Mouse (Mus musculus) liver, embryonic 13.5 days (tissue): ENCODE data around the gene Slc19a3. TPM values are rescaled to one million over a fixed set of nuclear protein-coding genes. Genes with fewer than 3 reads are reported as not detected.
"Not testable (repeated sequence)": the region's sequence is repeated elsewhere in the genome, so short reads cannot be mapped to it uniquely, and the experiment has no call there.

Experiments
- ATAC-seq: fragments of 200-750 bp; cut with Nextera tagmentation; 2 replicates; pipeline ENCODE4 v1.8.0; 2017; ENCODE audit warnings: low read depth, mild to moderate bottlenecking, moderate number of reproducible peaks, moderate library complexity
- DNase-seq: peaks from one replicate; pipeline ENCODE4 v3.0.0; 2022
- H3K27ac ChIP-seq: fragments of 300-500 bp; sonication (generic); 2 replicates; pipeline ENCODE4 v1.5.1; 2015; ENCODE audit warnings: moderate library complexity, mild to moderate bottlenecking, inconsistent platforms
- H3K27me3 ChIP-seq: fragments of 300-500 bp; sonication (generic); 2 replicates; pipeline ENCODE4 v1.6.1; 2015; ENCODE audit warnings: mild to moderate bottlenecking, inconsistent platforms
- H3K36me3 ChIP-seq: fragments of 300-500 bp; sonication (generic); 2 replicates; pipeline ENCODE4 v1.6.1; 2015; ENCODE audit warnings: mild to moderate bottlenecking, inconsistent platforms
- H3K4me1 ChIP-seq: fragments of 300-500 bp; sonication (generic); replicated peaks from 2 replicates; pipeline ENCODE4 v1.6.1; 2015; ENCODE audit warnings: inconsistent platforms
- H3K4me2 ChIP-seq: fragments of 300-500 bp; sonication (generic); 2 replicates; pipeline ENCODE4 v1.6.1; 2015; ENCODE audit warnings: inconsistent platforms, mild to moderate bottlenecking, moderate library complexity
- H3K4me3 ChIP-seq: fragments of 300-500 bp; sonication (generic); replicated peaks from 2 replicates; pipeline ENCODE4 v1.5.1; 2015; ENCODE audit warnings: mild to moderate bottlenecking, inconsistent platforms
- H3K9ac ChIP-seq: fragments of 300-500 bp; sonication (generic); 2 replicates; pipeline ENCODE4 v1.6.1; 2015; ENCODE audit warnings: mild to moderate bottlenecking, inconsistent platforms
- H3K9me3 ChIP-seq: fragments of 300-500 bp; sonication (generic); replicated peaks from 2 replicates; pipeline ENCODE4 v1.6.1; 2016; ENCODE audit warnings: inconsistent platforms
- WGBS: fragments of 180-500 bp; shearing (Covaris S2); methylation state at CpG from one replicate; pipeline ENCODE4 v1.1.7; 2015; ENCODE audit not compliant: insufficient replicate concordance; 5-methylcytosine and 5-hydroxymethylcytosine counted together
- polyA plus RNA-seq: library from polyadenylated mRNA; unstranded; fragments of >200 nt; fragmentation: Nextera tagmentation; extraction: Ambion mirVana; gene quantifications from 2 replicates; pipeline ENCODE4 v1.2.1, GENCODE M21; 2015

The Slc19a3 gene
- polyA plus RNA-seq, 1 experiment from 2014 or later, result 0.06 TPM

DNA sequence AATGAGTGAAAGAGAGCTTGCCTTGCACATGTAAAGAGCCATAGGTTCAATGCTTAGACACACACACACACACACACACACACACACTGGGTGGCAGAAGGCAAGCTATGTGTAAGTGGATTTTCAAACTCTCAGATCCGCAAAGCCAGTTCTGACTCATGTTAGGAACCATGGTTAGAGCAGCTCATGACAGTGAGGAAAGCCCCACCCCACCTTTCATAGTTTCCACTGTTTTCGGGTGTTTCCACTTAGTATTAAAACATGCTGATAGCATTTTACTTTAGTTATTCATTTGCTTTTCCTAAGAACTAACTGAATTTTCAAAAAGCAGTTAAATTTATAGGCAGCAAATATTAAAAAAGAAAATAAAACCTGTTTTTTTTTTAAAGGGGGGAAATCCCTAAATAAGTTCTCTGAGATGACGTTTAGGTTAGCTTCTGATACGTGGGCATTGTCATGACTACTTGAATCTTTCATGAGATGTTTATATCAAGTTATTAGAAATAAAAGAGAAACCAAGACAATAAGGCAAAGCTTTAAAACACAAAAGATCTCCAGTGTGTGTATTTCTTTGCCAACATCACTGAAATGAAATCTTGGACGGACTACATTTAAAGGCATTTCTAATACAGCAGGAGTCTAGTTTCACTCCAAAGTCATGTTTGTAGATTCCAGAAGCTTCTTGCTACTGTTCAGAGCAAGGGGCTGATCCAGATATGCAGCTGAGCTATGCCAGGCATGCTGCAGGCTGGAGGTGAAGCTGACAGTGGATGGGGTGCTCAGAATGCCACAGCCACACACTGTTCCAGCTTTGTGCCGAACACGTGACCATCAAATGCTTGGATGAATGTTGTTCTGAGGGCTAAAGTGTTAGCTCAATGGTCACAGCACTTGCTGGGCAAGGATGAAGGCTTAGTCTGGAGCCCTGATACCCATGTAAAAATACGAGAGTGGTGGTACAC is 31.7 kb downstream of the Slc19a3 start:
- Histone ChIP-seq H3K27me3 (no peaks in the 10 kb centered on the region), H3K36me3 (no peaks in the 10 kb centered on the region), H3K4me1 (no peaks in the 10 kb centered on the region), H3K9ac (no peak overlapping the region), H3K4me2 (no peak overlapping the region), H3K27ac (no peak overlapping the region), H3K4me3 (no peak overlapping the region), H3K9me3 (no peaks in the 10 kb centered on the region)
- ATAC-seq (no peak), DNase-seq (no peak)
- 63% methylated on average over 8 of the region's 8 CpGs for WGBS

DNA sequence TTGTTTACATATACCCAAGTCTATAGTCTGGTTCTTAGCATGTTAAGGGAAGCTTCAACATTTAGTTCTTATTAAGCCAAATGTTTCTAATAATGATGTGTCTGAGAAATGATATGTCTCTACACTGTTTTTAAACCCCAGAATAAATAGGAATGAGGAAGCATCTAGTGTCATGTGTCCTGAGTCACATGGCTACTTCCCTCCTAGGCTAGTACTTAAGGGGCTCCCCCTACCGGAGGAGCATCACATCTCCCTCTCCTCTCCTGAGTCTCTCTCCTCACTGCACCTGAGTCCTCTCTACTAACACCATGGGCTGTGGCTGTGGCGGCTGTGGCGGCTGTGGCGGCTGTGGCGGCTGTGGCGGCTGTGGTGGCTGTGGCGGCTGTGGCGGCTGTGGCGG is 37.9 kb downstream of the Slc19a3 start, which contains the start of gene Gm47959:
Gm47959 (plus strand) TSS at position 243 of the 400 bp plus-strand sequence.
- not testable (repeated sequence) for H3K36me3 ChIP-seq, DNase-seq, H3K9ac ChIP-seq, ATAC-seq, H3K27me3 ChIP-seq, H3K4me3 ChIP-seq, H3K27ac ChIP-seq, H3K4me2 ChIP-seq, H3K4me1 ChIP-seq, H3K9me3 ChIP-seq
- 82% methylated on average over 9 of the region's 9 CpGs for WGBS

DNA sequence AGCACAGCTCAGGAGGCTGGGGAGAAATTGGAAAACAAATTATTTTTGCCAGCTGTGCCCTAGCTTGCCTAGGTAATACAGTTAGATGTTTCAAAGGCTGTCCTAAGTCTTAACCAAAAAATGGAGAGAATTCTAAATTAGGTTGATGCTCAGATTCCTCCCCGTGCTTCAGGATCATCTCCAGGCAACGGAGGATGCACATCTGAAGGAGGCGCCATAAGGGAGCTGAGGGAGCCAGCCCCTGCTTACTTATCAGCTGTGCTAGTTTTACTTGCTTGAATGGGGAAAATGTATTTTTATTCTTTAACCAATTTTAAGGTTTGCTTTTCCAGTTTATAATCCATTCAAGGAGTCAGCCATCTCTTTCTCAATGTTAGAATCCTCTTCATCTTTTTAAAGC is 44.3 kb downstream of the Slc19a3 start:
- no peaks in the 10 kb centered on the region for H3K4me1 ChIP-seq
- no peak overlapping the region for H3K4me2 ChIP-seq
- no peak overlapping the region for H3K4me3 ChIP-seq
- ATAC-seq, result no peak
- 68% methylated on average over 3 of the region's 3 CpGs for WGBS
- no peaks in the 10 kb centered on the region for H3K9me3 ChIP-seq
- H3K27me3 ChIP-seq, result no peaks in the 10 kb centered on the region
- no peak overlapping the region for H3K27ac ChIP-seq
- H3K9ac ChIP-seq, result no peak overlapping the region
- no peak for DNase-seq
- H3K36me3 ChIP-seq, result no peaks in the 10 kb centered on the region

DNA sequence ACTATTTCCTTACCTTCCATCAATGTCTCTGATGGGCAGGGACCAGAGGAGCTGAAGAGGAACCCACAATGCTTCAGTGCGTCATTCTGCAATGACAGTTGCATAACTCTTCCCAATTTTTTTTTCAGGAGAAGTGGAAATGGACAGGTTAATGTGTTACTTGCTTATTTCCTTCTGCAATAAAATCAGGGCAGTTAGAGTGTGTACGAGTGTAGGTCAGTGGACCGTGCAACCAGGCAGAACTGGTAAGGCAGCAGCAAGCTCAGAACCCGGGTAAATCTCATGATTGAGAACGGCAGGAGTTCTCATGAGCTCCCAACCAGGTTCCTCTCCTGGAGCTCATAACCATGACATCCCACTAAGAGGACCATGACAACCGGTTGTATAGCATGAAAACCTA is 46.2 kb downstream of the Slc19a3 start:
- H3K36me3 ChIP-seq, result no peaks in the 10 kb centered on the region
- no peak overlapping the region for H3K27ac ChIP-seq
- H3K27me3 ChIP-seq, result no peaks in the 10 kb centered on the region
- no peaks in the 10 kb centered on the region for H3K9me3 ChIP-seq
- H3K9ac ChIP-seq, result no peak overlapping the region
- no peak overlapping the region for H3K4me3 ChIP-seq
- H3K4me2 ChIP-seq, result no peak overlapping the region
- no peak for DNase-seq
- 67% methylated on average over 6 of the region's 6 CpGs for WGBS
- H3K4me1 ChIP-seq, result no peaks in the 10 kb centered on the region
- no peak for ATAC-seq

DNA sequence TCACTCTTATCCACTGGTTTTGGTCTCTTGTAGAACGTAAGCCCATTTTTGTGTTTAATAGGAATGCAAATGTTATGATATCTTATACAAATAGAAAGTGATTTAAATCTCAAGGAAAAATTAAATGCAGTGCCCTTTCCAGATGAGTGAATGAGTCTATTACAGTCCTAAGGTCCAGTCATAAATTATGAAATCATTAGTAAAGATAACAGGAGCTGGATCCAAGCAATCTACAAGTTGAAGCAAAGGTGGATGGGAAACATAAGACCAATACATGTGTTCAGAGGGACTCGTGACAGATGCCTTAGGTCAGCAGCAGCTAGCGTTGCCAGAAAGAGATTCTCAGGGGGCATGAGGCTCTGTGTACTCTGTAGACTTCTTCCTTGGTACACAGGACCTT is 46.7 kb downstream of the Slc19a3 start:
- H3K4me2 ChIP-seq, result no peak overlapping the region
- DNase-seq (no peak), ATAC-seq (no peak)
- no peak overlapping the region for H3K9ac ChIP-seq
- 54% methylated on average over 3 of the region's 3 CpGs for WGBS
- no peaks in the 10 kb centered on the region for H3K4me1 ChIP-seq
- H3K9me3 ChIP-seq, result no peaks in the 10 kb centered on the region
- H3K36me3 ChIP-seq, result no peaks in the 10 kb centered on the region
- no peaks in the 10 kb centered on the region for H3K27me3 ChIP-seq
- H3K4me3 ChIP-seq, result no peak overlapping the region
- H3K27ac ChIP-seq, result no peak overlapping the region

DNA sequence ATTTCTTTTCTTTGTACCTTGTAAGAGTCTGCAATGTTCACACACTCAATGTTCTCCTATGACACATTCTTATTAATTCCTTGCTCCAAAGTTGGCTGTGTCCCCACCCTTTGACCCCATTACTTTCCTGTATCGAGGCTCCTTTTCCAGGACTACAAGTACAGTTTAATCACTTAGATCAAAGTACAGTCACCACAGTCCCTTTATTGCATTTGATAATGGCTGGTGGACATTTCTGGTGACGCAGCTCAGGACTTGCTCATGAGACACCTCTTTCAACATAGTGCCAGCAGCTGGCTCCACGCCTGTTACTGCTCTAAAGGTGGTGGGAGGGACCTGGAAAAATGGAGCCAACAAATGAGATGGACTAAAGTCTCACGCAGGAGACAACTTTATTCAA is 47.2 kb downstream of the Slc19a3 start:
- Histone ChIP-seq H3K4me3 (no peak overlapping the region), H3K4me1 (no peaks in the 10 kb centered on the region), H3K27me3 (no peaks in the 10 kb centered on the region), H3K27ac (no peak overlapping the region), H3K9me3 (no peaks in the 10 kb centered on the region), H3K9ac (no peak overlapping the region), H3K36me3 (no peaks in the 10 kb centered on the region), H3K4me2 (no peak overlapping the region)
- WGBS, result 61% methylated on average over 4 of the region's 4 CpGs
- no peak for DNase-seq
- ATAC-seq, result no peak

DNA sequence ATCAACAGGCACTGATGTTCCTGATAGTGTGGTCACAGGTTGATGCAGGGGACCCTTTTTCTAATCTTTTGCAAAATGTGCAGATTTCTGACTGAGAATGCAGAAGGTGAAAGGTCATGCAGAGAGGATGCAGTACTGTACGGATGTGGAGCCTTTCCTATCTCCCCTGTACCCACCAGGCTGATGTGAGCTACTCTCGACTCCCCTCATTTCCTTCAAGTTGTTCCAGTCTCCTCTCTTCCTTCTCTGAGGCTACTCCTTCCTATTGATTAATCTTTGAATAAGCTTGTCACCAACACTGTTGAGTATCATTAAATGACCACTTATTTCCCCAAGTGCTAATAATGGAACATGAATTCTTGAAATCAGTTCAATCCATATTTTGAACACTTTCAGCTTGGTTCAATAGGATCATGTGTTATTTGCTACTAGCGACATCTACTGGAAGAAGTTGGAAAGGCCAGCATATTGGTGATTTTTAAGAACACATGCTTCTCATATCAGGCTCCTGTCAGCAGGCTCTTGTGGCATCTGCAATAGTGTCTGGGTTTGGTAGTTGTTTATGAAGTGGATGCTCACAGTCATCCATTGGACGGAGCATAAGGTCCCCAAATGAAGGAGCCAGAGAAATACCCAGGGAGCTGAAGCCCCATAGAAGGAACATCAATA is 50.6 kb downstream of the Slc19a3 start:
- DNase-seq, result peak; percentile 19
- no peak for ATAC-seq
- 22% methylated on average over 4 of the region's 4 CpGs for WGBS

DNA sequence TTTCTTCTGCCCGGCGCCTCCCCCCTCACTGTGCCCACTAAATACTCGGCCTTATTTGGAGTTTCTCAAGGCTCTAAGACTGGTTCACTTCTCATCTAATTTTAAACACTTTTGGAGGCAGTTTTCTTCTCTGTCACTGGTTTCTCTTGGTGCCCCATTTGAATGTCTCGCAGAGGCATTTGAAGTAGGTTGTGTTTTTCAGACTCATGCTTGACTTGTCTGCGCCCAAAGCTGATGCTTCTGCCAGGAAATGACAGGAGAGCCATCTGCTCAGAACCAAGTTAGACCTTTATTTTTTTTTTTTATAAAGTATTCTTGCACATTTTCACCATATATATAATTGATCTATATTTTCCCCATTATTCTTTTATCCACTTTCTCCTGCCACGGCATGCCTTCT is 51.5 kb downstream of the Slc19a3 start:
- no peaks in the 10 kb centered on the region for H3K36me3 ChIP-seq
- no peak overlapping the region for H3K4me2 ChIP-seq
- 76% methylated on average over 6 of the region's 6 CpGs for WGBS

More for the DNA sequence above, 50.6 kb downstream of the Slc19a3 start:
- H3K4me2 ChIP-seq, result no peak overlapping the region
- H3K9ac ChIP-seq, result no peak overlapping the region
- H3K4me1 ChIP-seq, result no peaks in the 10 kb centered on the region
- H3K4me3 ChIP-seq, result no peak overlapping the region
- H3K27ac ChIP-seq, result no peak overlapping the region
- no peaks in the 10 kb centered on the region for H3K27me3 ChIP-seq
- H3K36me3 ChIP-seq, result no peaks in the 10 kb centered on the region
- peaks cover 6% of the 10 kb centered on the region; the same call in 1 of the 2 replicates for H3K9me3 ChIP-seq

DNA sequence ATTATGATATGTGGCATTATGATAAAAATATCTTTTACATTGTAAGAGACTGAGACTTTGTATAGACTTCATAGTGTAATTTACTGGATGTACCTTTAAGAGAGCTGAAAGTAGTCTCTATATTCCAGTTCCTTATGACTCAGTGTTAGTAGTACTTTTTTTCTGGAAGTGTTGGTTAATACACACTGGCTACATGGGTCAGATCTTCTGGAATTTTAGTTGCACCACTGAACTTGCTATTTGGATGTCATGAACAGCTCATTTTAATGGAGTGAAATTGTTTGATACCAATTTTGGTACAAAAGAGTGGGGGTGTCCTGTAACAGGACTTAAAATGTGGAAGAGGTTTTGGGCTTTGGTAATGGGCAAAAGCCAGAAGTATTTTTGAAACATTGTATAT is 60.4 kb downstream of the Slc19a3 start:
- no peak overlapping the region for H3K4me3 ChIP-seq
- no peak for ATAC-seq

More for the DNA sequence above, 51.5 kb downstream of the Slc19a3 start:
- Histone ChIP-seq H3K27me3 (no peaks in the 10 kb centered on the region), H3K4me1 (no peaks in the 10 kb centered on the region), H3K9ac (no peak overlapping the region), H3K27ac (no peak overlapping the region), H3K9me3 (peaks cover 6% of the 10 kb centered on the region; the same call in 1 of the 2 replicates), H3K4me3 (no peak overlapping the region)
- ATAC-seq, result no peak
- DNase-seq, result no peak

DNA sequence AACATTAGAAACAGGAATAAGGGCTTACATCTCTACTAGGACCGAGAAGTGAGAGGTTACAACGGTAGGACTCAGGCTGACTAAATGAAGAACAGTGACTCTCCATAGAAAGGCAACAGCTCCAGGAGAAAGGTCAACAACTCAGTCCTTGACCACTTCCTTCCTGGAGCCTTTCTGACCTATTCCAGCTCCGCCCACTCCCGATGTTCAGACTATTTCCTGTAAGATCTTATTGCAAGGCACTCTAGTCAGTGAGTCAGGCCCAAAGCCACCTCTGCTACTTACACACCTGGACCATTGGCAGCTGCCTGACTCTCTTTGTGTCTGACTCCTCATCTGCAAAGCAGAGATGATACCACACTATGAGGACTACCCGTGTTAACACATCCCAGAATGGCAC is 62.5 kb downstream of the Slc19a3 start:
- WGBS, result 29% methylated on average over 5 of the region's 5 CpGs
- H3K27ac ChIP-seq, result no peak overlapping the region
- no peak overlapping the region for H3K9ac ChIP-seq
- no peak overlapping the region for H3K4me2 ChIP-seq
- H3K4me3 ChIP-seq, result no peak overlapping the region
- no peak for DNase-seq
- H3K36me3 ChIP-seq, result no peaks in the 10 kb centered on the region
- H3K27me3 ChIP-seq, result no peaks in the 10 kb centered on the region
- ATAC-seq, result no peak
- H3K9me3 ChIP-seq, result no peaks in the 10 kb centered on the region
- peaks cover 19% of the 10 kb centered on the region for H3K4me1 ChIP-seq

More for the DNA sequence above, 60.4 kb downstream of the Slc19a3 start:
- H3K27me3 ChIP-seq, result no peaks in the 10 kb centered on the region
- H3K9ac ChIP-seq, result no peak overlapping the region
- DNase-seq, result no peak
- peaks cover 16% of the 10 kb centered on the region for H3K4me1 ChIP-seq
- no peaks in the 10 kb centered on the region for H3K9me3 ChIP-seq
- no peak overlapping the region for H3K27ac ChIP-seq
- H3K36me3 ChIP-seq, result no peaks in the 10 kb centered on the region
- H3K4me2 ChIP-seq, result no peak overlapping the region

DNA sequence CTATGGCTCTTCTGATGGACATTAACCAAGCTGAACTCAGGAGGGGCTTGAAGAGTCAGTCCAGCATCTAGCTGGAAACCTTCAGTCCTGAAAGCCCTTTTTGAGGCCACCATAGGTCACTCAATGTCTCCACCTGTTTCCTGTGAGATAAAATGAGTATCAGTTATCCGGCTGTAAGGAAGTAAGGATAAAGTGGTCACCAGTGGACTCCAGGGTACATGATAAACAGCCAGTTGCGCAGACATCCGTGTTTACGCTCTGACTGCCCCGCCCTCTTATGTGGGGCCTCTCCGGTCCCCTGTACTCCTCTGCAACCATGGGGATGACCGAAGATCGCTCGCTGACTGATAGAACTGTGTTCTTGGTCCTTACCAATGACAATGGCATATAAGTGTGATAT is 63.9 kb downstream of the Slc19a3 start:
- H3K36me3 ChIP-seq, result no peaks in the 10 kb centered on the region
- peak; percentile 32 for DNase-seq
- H3K4me1 ChIP-seq, result peaks cover 19% of the 10 kb centered on the region
- no peaks in the 10 kb centered on the region for H3K27me3 ChIP-seq
- 12% methylated on average over 9 of the region's 9 CpGs for WGBS
- H3K9me3 ChIP-seq, result no peaks in the 10 kb centered on the region
- H3K27ac ChIP-seq, result no peak overlapping the region
- no peak overlapping the region for H3K4me3 ChIP-seq
- no peak overlapping the region for H3K9ac ChIP-seq
- 0 out of 2 replicates have a peak overlapping the region, but pooled peaks have one; percentile 6 for H3K4me2 ChIP-seq
- ATAC-seq, result peak; percentile 88
